Mouse (Mus musculus) layer of hippocampus, adult 11-12 months (tissue): ENCODE data around the gene Dpp8.
"Not testable (repeated sequence)": the region's sequence is repeated elsewhere in the genome, so short reads cannot be mapped to it uniquely, and the experiment has no call there.

ENCODE experiments used
- DNase-seq: peaks from one replicate; pipeline ENCODE4 v3.0.0; 2022; ENCODE audit warnings: low spot score

Dpp8 gene

GRCm38 (mm10) chr9:65021887-65022579 is 10.2 kb upstream of the Dpp8 start:
- no peak for DNase-seq

GRCm38 (mm10) chr9:65022580-65023135 is 9.6 kb upstream of the Dpp8 start:
- DNase-seq, result no peak

- no peak for DNase-seq
These were observed 8.8 kb upstream of the Dpp8 start for GRCm38 (mm10) chr9:65023447-65023846.

- DNase-seq, result no peak
These were observed 5.0 kb upstream of the Dpp8 start for GRCm38 (mm10) chr9:65027241-65027640.

GRCm38 (mm10) chr9:65028313-65028712 is 3.9 kb upstream of the Dpp8 start:
- no peak for DNase-seq

GRCm38 (mm10) chr9:65031355-65031754 is 859 bp upstream of the Dpp8 start:
- not testable (repeated sequence) for DNase-seq

GRCm38 (mm10) chr9:65031894-65032268 is 333 bp upstream of the Dpp8 start:
- DNase-seq, result no peak

GRCm38 (mm10) chr9:65036456-65036855 is 4.2 kb downstream of the Dpp8 start:
- no peak for DNase-seq

- DNase-seq, result no peak
These were observed 4.6 kb downstream of the Dpp8 start for GRCm38 (mm10) chr9:65036861-65037260.

GRCm38 (mm10) chr9:65041430-65041829 is 9.2 kb downstream of the Dpp8 start:
- DNase-seq, result no peak

GRCm38 (mm10) chr9:65046993-65047392 is 14.8 kb downstream of the Dpp8 start:
- DNase-seq, result no peak

GRCm38 (mm10) chr9:65049422-65049821 is 17.2 kb downstream of the Dpp8 start:
- DNase-seq, result no peak

GRCm38 (mm10) chr9:65050981-65051380 is 18.8 kb downstream of the Dpp8 start:
- no peak for DNase-seq

- DNase-seq, result no peak
These were observed 32.0 kb downstream of the Dpp8 start for GRCm38 (mm10) chr9:65064251-65064650.

GRCm38 (mm10) chr9:65070587-65070986 is 38.4 kb downstream of the Dpp8 start:
- DNase-seq, result no peak

- DNase-seq, result no peak
These were observed 41.3 kb downstream of the Dpp8 start for GRCm38 (mm10) chr9:65073555-65073954.

- no peak for DNase-seq
These were observed 42.0 kb downstream of the Dpp8 start for GRCm38 (mm10) chr9:65074251-65074650.

- no peak for DNase-seq
These were observed 42.8 kb downstream of the Dpp8 start for GRCm38 (mm10) chr9:65074855-65075493.

- DNase-seq, result no peak
These were observed 45.3 kb downstream of the Dpp8 start for GRCm38 (mm10) chr9:65077536-65077935.

- DNase-seq, result not testable (repeated sequence)
These were observed 47.9 kb downstream of the Dpp8 start for GRCm38 (mm10) chr9:65080141-65080540.

- DNase-seq, result no peak
These were observed 51.0 kb downstream of the Dpp8 start for GRCm38 (mm10) chr9:65083075-65083765.

GRCm38 (mm10) chr9:65084198-65084807 is 52.1 kb downstream of the Dpp8 start:
- no peak for DNase-seq
